Mouse (Mus musculus): ENCODE data around the gene Med18.

DNA sequence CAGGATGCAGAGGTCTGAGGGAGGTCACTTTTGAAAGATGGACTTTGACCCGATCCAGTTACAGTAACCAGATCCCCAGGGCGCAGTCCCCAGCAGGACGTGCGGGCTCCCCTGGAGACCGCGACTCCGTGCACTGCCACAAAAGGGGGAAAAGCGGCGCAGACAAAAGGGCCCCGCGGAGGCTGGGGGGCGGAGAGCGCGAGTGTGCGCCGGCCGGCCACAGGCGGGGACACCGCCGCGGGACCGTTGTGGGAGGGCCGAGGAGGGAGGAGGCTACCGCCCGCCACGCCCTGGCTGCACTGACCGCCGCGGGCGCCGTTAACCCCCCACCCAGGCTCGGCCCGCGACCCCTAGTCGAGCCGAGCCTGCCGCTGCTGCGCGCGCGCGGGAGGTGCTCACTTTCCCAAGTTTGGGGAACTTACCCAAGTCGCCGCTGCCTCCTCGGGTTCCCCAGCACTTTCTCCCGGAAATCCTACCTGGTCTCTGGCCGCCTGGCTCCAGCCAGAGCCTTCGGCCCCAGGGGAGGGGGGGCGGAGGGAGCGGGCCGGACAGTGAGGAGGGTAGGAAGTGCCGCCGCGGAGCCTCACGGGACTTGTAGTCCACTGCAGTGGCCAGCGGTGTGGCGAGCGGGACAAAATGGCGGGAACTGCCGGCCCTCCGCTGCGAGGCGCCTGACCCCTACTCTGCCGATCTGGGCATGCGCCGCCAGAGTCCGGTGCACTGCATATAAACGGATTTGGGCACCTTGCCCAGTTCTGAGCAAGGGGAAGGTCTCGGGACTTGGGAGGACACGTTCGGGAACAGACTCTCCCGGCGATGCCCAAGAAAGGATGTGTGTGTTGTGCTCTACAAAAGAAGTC lies 41.6 kb downstream of the Med18 start, which contains the start of gene Phactr4:
- TF ChIP-seq CTCF (IDR thresholded peaks at IDR 0.05 in 2 of 3, conservative IDR thresholded peaks at IDR 0.05 in 1 of 3; ENCODE audit: control insufficient read depth in 1 of 3, insufficient read depth in 1 of 3, low read depth in 2 of 3, low read length in 3 of 3, poor library complexity in 1 of 3, severe bottlenecking in 1 of 3) (no peak), POLR2AphosphoS2 (IDR thresholded peaks at IDR 0.05; ENCODE audit: low read length) (no peak), EP300 (IDR thresholded peaks at IDR 0.05; ENCODE audit: low read depth in 1 of 2, low read length in 2 of 2) (0 out of 4 replicates have a peak, but pooled peaks of 1 of the 2 experiments have one; percentile 8), POLR2A (IDR thresholded peaks at IDR 0.05; ENCODE audit: control insufficient read depth in 1 of 2, insufficient read depth in 1 of 2, low read depth in 1 of 2, low read length in 2 of 2, poor library complexity in 1 of 2) (peak; percentile 54 to 56; a peak in 3 of 4 replicates), SIN3A (IDR thresholded peaks at IDR 0.05; ENCODE audit: low read length) (peak; percentile 16), MAFK (IDR thresholded peaks at IDR 0.05; ENCODE audit: borderline replicate concordance, low read depth, low read length) (no peak), MAX (IDR thresholded peaks at IDR 0.05; ENCODE audit: low read length) (peak; percentile 48), CHD1 (IDR thresholded peaks at IDR 0.05; ENCODE audit: low read depth, low read length) (no peak)
